Mouse (Mus musculus): ENCODE results near the gene Scn2b. TPM values are rescaled to one million over a fixed set of nuclear protein-coding genes. Genes with fewer than 3 reads are reported as not detected.

Gene Scn2b
- polyA plus RNA-seq, 1 experiment from 2014 or later = 5.3 TPM

GRCm38 (mm10) chr9:45122209-45122761 lies 4.7 kb downstream of the Scn2b start:
- peaks cover 27% of the 10 kb centered on the region; the same call in 1 of the 2 replicates for H3K27me3 ChIP-seq (ENCODE audit: insufficient read depth, poor library complexity, severe bottlenecking)
- DNase-seq (ENCODE audit: low spot score) = no peak
- H3K9me3 ChIP-seq = no peaks in the 10 kb centered on the region
- H3K4me3 ChIP-seq = peak overlapping the region; percentile 38
- H3K27ac ChIP-seq = 0 out of 2 replicates have a peak overlapping the region, but pooled peaks have one; percentile 38
- H3K36me3 ChIP-seq = peaks cover 4% of the 10 kb centered on the region; the same call in 1 of the 2 replicates
- peaks cover 26% of the 10 kb centered on the region for H3K4me1 ChIP-seq
- WGBS = 28% methylated on average over 9 of the region's 9 CpGs

- Histone ChIP-seq H3K27me3 (ENCODE audit: insufficient read depth, poor library complexity, severe bottlenecking) (peaks cover 33% of the 10 kb centered on the region; the same call in 1 of the 2 replicates), H3K4me3 (no peak overlapping the region), H3K36me3 (peaks cover 4% of the 10 kb centered on the region; the same call in 1 of the 2 replicates), H3K27ac (no peak overlapping the region), H3K4me1 (peaks cover 13% of the 10 kb centered on the region), H3K9me3 (no peaks in the 10 kb centered on the region)
- no peak for DNase-seq (ENCODE audit: low spot score)
- WGBS = 86% methylated on average over 14 of the region's 14 CpGs
These were observed 7.6 kb downstream of the Scn2b start for GRCm38 (mm10) chr9:45125211-45125610.

DNA sequence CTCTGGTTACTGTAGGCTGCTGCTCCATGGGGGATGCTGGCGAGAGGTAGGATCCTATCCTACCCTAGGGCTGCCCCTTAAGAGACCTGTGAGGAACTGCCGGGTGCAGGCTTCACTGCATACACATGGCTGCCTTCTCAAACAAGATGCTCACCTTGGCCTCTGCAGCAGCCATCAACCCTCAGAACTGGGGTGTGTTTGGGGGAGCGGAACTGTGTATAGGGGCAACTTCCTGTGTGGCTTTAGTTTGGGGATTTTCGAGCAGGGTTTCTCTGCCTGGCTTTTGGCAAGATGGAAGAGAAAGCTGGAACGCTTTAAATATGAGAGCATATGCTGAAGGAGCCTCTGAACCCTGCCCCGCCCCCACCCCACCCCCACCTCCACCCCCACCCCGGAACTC lies 9.4 kb downstream of the Scn2b start:
- Histone ChIP-seq H3K27me3 (ENCODE audit: insufficient read depth, poor library complexity, severe bottlenecking) (peaks cover 40% of the 10 kb centered on the region; the same call in 1 of the 2 replicates), H3K4me1 (peaks cover 11% of the 10 kb centered on the region), H3K36me3 (peaks cover 4% of the 10 kb centered on the region; the same call in 1 of the 2 replicates), H3K9me3 (no peaks in the 10 kb centered on the region), H3K4me3 (no peak overlapping the region), H3K27ac (no peak overlapping the region)
- no peak for DNase-seq (ENCODE audit: low spot score)
- WGBS = 44% methylated on average over 7 of the region's 7 CpGs

DNA sequence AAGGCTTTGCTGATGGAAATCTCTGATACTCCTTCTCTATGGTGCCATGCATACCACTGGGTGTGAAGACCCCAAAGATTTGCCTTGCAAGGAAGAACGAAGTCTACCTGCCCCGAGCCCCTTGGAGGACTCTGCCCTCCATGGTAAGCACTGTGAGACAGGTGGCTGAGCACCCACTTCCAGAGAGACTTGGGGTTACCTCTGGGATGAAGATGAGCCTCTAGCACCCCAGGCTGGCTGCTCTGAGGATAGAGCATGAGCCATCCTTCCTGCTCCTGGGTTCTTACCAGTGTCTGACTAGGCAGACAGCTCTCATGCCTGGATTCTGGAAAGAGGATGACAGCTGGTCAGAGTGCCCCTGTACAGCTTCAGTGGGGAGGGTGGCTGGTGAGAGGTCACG lies 12.5 kb downstream of the Scn2b start:
- no peak overlapping the region for H3K4me3 ChIP-seq
- H3K36me3 ChIP-seq = peaks cover 4% of the 10 kb centered on the region; the same call in 1 of the 2 replicates
- peaks cover 51% of the 10 kb centered on the region for H3K27me3 ChIP-seq (ENCODE audit: insufficient read depth, poor library complexity, severe bottlenecking)
- no peaks in the 10 kb centered on the region for H3K9me3 ChIP-seq
- 58% methylated on average over 3 of the region's 3 CpGs for WGBS
- H3K4me1 ChIP-seq = peaks cover 21% of the 10 kb centered on the region
- H3K27ac ChIP-seq = no peak overlapping the region
- no peak for DNase-seq (ENCODE audit: low spot score)

DNA sequence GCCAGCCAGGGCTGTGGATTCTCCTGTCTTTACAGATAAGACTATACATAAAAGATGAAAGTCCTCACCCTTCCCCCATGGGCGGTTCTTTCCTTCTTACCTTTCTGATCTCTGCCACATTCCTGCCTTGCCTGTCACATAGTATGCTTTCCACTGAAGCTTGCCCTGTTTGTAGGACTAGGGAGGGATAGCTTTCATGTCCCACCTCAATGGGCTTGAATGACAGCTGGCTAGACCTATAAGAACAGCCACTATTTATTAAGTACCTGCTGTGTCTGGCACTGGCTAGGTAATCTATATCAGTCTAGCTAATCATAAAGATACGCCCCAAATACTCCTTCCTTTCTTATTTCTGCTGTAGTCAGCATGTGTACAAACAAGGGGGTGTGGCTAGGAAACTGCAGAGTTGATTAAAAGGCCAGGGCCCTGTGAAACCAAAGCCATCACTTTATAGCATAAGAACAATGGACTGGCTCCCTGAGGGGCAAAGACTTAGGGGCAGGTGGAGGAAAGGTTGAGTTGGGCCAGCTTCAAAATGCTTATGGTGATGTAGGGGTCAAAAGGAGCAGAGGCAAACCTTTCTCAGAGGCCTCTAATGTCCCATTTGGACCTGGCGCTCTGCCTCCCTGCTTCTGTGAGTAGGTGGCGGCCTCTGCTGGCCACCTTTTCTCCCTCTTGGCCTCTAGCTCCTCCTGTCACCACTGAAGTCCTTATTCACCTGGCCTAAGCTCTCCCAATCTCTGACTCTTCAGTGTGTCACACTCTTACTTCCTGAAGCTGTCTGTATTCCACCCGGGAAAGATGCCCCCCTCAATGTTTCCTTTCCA lies 16.1 kb downstream of the Scn2b start:
- Histone ChIP-seq H3K9me3 (no peaks in the 10 kb centered on the region), H3K4me1 (peaks cover 55% of the 10 kb centered on the region), H3K36me3 (no peaks in the 10 kb centered on the region), H3K27ac (no peak overlapping the region), H3K27me3 (ENCODE audit: insufficient read depth, poor library complexity, severe bottlenecking) (peaks cover 63% of the 10 kb centered on the region), H3K4me3 (no peak overlapping the region)
- no peak for DNase-seq (ENCODE audit: low spot score)
- WGBS = 16% methylated on average over 5 of the region's 5 CpGs

GRCm38 (mm10) chr9:45136442-45137169 lies 19.0 kb downstream of the Scn2b start:
- Histone ChIP-seq H3K4me1 (peaks cover 75% of the 10 kb centered on the region), H3K27me3 (ENCODE audit: insufficient read depth, poor library complexity, severe bottlenecking) (peaks cover 69% of the 10 kb centered on the region), H3K36me3 (no peaks in the 10 kb centered on the region), H3K9me3 (no peaks in the 10 kb centered on the region), H3K27ac (peak overlapping the region; percentile 86), H3K4me3 (peak overlapping the region; percentile 6; the same call in 1 of the 2 replicates)
- WGBS = 3% methylated on average over 7 of the region's 7 CpGs
- DNase-seq (ENCODE audit: low spot score) = peak; percentile 81

DNA sequence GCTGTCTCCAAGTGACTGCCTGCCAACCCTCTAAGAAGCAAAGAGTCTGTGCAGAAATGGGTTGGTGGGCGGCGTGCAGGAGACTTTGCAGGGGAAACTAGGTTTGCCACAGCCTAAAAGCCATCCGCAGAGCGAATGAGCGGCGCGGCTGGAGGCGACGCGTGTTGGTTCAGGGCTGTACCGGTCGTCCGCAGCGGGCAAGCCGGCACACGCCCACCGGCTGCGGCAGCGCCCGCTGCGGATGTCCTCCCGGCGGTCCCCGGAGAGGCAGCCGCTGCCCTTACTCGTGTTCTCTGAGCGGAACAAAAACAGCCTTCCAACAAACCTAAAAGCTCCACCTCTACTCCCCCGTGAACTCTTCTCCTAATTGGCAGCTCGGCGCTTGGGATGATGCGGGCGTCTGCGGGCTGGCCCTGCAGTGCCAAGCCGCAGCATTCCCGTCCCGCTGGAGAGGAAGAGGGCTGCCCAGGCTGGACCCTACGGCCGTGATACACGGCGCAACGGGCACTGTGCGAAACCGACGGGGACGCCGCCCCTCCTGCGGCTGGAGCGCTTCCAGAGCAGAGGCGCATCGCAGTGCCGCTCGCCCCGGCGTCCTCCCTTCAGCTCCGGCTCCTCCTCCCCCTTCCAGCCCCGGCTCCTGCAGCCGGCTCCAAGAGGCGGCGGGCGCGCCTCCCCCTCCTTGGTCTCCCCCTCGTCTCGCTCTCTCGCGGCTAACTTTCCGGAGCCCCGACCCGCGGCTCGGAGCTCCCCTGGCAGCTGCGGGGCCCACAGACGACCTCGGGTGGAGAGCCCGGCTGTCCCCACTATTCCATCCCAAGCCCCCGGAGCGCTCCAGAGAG lies 20.8 kb downstream of the Scn2b start, which contains the start of gene Scn4b:
Gene Scn4b, plus strand, starts transcription at position 205 of the 842 bp plus-strand sequence.
- Histone ChIP-seq H3K4me3 (peak within 1 kb of the TSS; percentile 69), H3K4me1 (peaks cover 78% of the 10 kb centered on the region), H3K27me3 (ENCODE audit: insufficient read depth, poor library complexity, severe bottlenecking) (peaks cover 79% of the 10 kb centered on the region), H3K27ac (peak within 1 kb of the TSS; percentile 86), H3K36me3 (no peaks in the 10 kb centered on the region), H3K9me3 (no peaks in the 10 kb centered on the region)
- DNase-seq (ENCODE audit: low spot score) = no peak
- WGBS = under 1% methylated on average over 75 of the region's 76 CpGs

GRCm38 (mm10) chr9:45139082-45139481 lies 21.5 kb downstream of the Scn2b start:
- no peaks in the 10 kb centered on the region for H3K9me3 ChIP-seq
- WGBS = 4% methylated on average over 7 of the region's 7 CpGs
- no peak for DNase-seq (ENCODE audit: low spot score)
- H3K27ac ChIP-seq = peak overlapping the region; percentile 86; the same call in 1 of the 2 replicates
- H3K4me1 ChIP-seq = peaks cover 73% of the 10 kb centered on the region
- peak overlapping the region; percentile 69 for H3K4me3 ChIP-seq
- peaks cover 84% of the 10 kb centered on the region for H3K27me3 ChIP-seq (ENCODE audit: insufficient read depth, poor library complexity, severe bottlenecking)
- no peaks in the 10 kb centered on the region for H3K36me3 ChIP-seq

- 60% methylated on average over 7 of the region's 7 CpGs for WGBS
- Histone ChIP-seq H3K27ac (no peak overlapping the region), H3K4me1 (peaks cover 65% of the 10 kb centered on the region), H3K9me3 (no peaks in the 10 kb centered on the region), H3K4me3 (no peak overlapping the region), H3K27me3 (ENCODE audit: insufficient read depth, poor library complexity, severe bottlenecking) (peaks cover 84% of the 10 kb centered on the region), H3K36me3 (no peaks in the 10 kb centered on the region)
- no peak for DNase-seq (ENCODE audit: low spot score)
These were observed 23.4 kb downstream of the Scn2b start for GRCm38 (mm10) chr9:45140945-45141344.

DNA sequence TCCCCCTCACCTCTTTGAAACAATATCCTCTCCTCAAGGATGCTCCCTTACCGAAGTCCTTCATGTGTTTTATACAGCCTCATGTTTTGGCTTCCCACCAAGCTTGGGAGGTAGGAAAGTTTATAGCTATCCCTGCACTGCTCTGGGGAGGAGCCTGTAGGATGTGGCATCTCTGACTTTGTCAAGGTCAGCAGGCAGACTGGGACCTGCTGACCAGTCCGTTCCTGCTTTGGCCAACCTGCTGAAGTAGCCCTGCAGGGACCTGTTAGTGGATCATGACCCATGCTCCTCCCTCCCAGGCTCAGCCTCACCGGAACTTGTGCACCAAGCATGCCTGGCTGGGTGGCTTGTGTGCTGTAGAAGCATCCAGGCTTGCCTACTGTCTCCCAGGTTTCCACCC lies 25.1 kb downstream of the Scn2b start:
- Histone ChIP-seq H3K27ac (no peak overlapping the region; the same call in 1 of the 2 replicates), H3K36me3 (no peaks in the 10 kb centered on the region), H3K9me3 (no peaks in the 10 kb centered on the region), H3K4me3 (no peak overlapping the region), H3K4me1 (peaks cover 49% of the 10 kb centered on the region), H3K27me3 (ENCODE audit: insufficient read depth, poor library complexity, severe bottlenecking) (peaks cover 95% of the 10 kb centered on the region)
- DNase-seq (ENCODE audit: low spot score) = no peak
- 53% methylated on average over 3 of the region's 3 CpGs for WGBS

GRCm38 (mm10) chr9:45145533-45146266 lies 28.1 kb downstream of the Scn2b start:
- Histone ChIP-seq H3K9me3 (no peaks in the 10 kb centered on the region), H3K4me3 (peak overlapping the region; percentile 59), H3K36me3 (no peaks in the 10 kb centered on the region), H3K4me1 (peaks cover 28% of the 10 kb centered on the region), H3K27me3 (ENCODE audit: insufficient read depth, poor library complexity, severe bottlenecking) (peaks cover 99% of the 10 kb centered on the region), H3K27ac (no peak overlapping the region)
- no peak for DNase-seq (ENCODE audit: low spot score)
- WGBS = 7% methylated on average over 27 of the region's 27 CpGs

- Histone ChIP-seq H3K27ac (no peak overlapping the region), H3K4me1 (peaks cover 24% of the 10 kb centered on the region), H3K9me3 (no peaks in the 10 kb centered on the region), H3K27me3 (ENCODE audit: insufficient read depth, poor library complexity, severe bottlenecking) (peaks cover 99% of the 10 kb centered on the region), H3K36me3 (no peaks in the 10 kb centered on the region), H3K4me3 (peak overlapping the region; percentile 59)
- WGBS = under 1% methylated on average over 5 of the region's 5 CpGs
- DNase-seq (ENCODE audit: low spot score) = no peak
These were observed 28.6 kb downstream of the Scn2b start for GRCm38 (mm10) chr9:45146267-45146597.

All from heart, embryonic 10.5 days (tissue).